ENCODE assay signal across 15 mouse cellular contexts in the genomic region with DNA sequence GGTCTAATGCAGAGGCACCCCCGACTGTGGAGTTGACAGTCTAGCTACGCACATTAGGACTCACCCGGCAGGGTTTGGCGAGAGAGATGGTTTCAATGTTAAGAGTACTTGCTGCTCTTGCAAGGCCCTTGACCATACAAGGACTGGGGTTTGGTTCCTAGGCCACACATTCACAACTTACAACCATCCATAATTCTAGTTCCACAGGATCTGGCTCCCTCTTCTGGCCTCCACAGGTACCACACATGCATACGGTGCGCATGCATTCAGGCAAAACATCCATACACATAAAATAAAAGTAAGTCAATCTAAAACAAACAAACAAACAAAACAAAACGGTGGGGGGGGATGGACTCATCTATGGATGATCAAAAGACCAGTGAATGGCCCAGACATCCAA. TPM values are rescaled to one million over a fixed set of nuclear protein-coding genes. Genes with fewer than 3 reads are reported as not detected.
DNase-seq lines count a peak whose midpoint lies in the region; ATAC-seq and TF ChIP-seq lines count a peak whose summit lies in the region.
"Had no signal": no experiment of that assay in that cellular context is flagged by ENCODE, and none has a peak within 500 bp of the region (broad histone marks: within the 10 kb centered on the region; RNA-seq: fewer than 3 reads in every experiment).

No protein-coding gene starts in this region.

- intact Hi-C loops in heart, postnatal 10 days (cut with DNase I) = no loop called here

- H3K4me3 ChIP-seq in liver, adult 2 months (ENCODE audit: insufficient read depth, low read depth, low read length) = no peak overlapping the region
- no peak overlapping the region for H3K4me3 ChIP-seq in CH12.LX (replicated peaks in 1 of 3; ENCODE audit: low read depth in 2 of 3, low read length in 2 of 3, poor library complexity in 1 of 3)
- H3K4me3 ChIP-seq: hindbrain, embryonic 10.5 days; lung, embryonic 15.5 days; midbrain, embryonic 12.5 days had no signal

- TF ChIP-seq CTCF in liver, adult 2 months (IDR thresholded peaks at IDR 0.05; ENCODE audit: low read depth, low read length) = peak; percentile 23; the same call in 1 of the 2 replicates
- TF ChIP-seq CTCF in CH12.LX (conservative IDR thresholded peaks at IDR 0.05 in 1 of 2, IDR thresholded peaks at IDR 0.05 in 1 of 2; ENCODE audit: low read depth in 2 of 2, low read length in 2 of 2) = peak; percentile 24 to 44; a peak in 2 of 4 replicates

- dilution Hi-C loops in CH12.LX (cut with MboI; ENCODE audit: extremely low pct_ligation_motif_present, extremely low pct_unique_long_range_greater_than_20kb, low sequenced_read_pairs) = no loop called here

- TF ChIP-seq RAD21 in CH12.LX (IDR thresholded peaks at IDR 0.05; ENCODE audit: low read depth, low read length) = peak; percentile 24

- no peak overlapping the region for H3K27ac ChIP-seq in liver, adult 2 months (replicated peaks; ENCODE audit: insufficient read depth, low read depth, low read length)
- no peak overlapping the region for H3K27ac ChIP-seq in CH12.LX (ENCODE audit: insufficient read depth, low read depth)
- H3K27ac ChIP-seq: hindbrain, embryonic 10.5 days; lung, embryonic 15.5 days; midbrain, embryonic 12.5 days had no signal

- 0 out of 2 replicates have a peak, but pooled peaks have one; percentile 42 for ATAC-seq in common myeloid progenitor, adult 5-6 weeks (replicated peaks; ENCODE audit: low read depth, poor library complexity, severe bottlenecking)

- in situ Hi-C loops in CH12.LX (cut with MboI; ENCODE audit: low pct_ligation_motif_present, low pct_unique_long_range_greater_than_20kb, low sequenced_read_pairs) = no loop called here

- DNase-seq in liver, adult 2 months (ENCODE audit: extremely low read depth, low read depth, low spot score) = no peak
- DNase-seq in liver (no peak), A20 (ENCODE audit: low read depth, low spot score) (peak; percentile 28), CH12.LX (ENCODE audit: extremely low read depth) (no peak)
- no peak for DNase-seq in urinary bladder, postnatal 36 days (ENCODE audit: low spot score in 2 of 2)
- DNase-seq in heart, postnatal 10 days = no peak
- DNase-seq: adrenal gland, postnatal 10 days; cerebellum, adult 18-20 months; embryo, embryonic 11 days; kidney, adult 8-10 months; layer of hippocampus, adult 9-11 months had no signal

- no peaks in the 10 kb centered on the region for H3K4me1 ChIP-seq in liver, adult 2 months (ENCODE audit: control insufficient read depth, insufficient read depth, low read length)
- no peaks in the 10 kb centered on the region; a peak in 1 of 4 replicates for H3K4me1 ChIP-seq in CH12.LX (ENCODE audit: control insufficient read depth in 1 of 2, insufficient read depth in 2 of 2)

- no peaks in the 10 kb centered on the region for H3K36me3 ChIP-seq in liver, adult 2 months (ENCODE audit: control insufficient read depth, insufficient read depth, low read length)
- H3K36me3 ChIP-seq in CH12.LX (replicated peaks in 1 of 2; ENCODE audit: control insufficient read depth in 1 of 2, insufficient read depth in 1 of 2, low read length in 1 of 2) = no peaks in the 10 kb centered on the region
- H3K36me3 ChIP-seq: hindbrain, embryonic 10.5 days; lung, embryonic 15.5 days; midbrain, embryonic 12.5 days had no signal

- no peak overlapping the region for H3K9ac ChIP-seq in liver, adult 2 months (ENCODE audit: low read depth, low read length)
- H3K9ac ChIP-seq in CH12.LX (ENCODE audit: insufficient read depth, low read depth) = no peak overlapping the region
- H3K9ac ChIP-seq: lung, embryonic 15.5 days; midbrain, embryonic 12.5 days had no signal

- TF ChIP-seq EP300 in CH12.LX (IDR thresholded peaks at IDR 0.05; ENCODE audit: low read length) = no peak

- TF ChIP-seq POLR2A in liver, adult 2 months (IDR thresholded peaks at IDR 0.05; ENCODE audit: extremely low read depth, insufficient read depth, low read length) = no peak
- no peak for TF ChIP-seq POLR2A in CH12.LX (IDR thresholded peaks at IDR 0.05; ENCODE audit: low read depth, low read length)

- H3K4me2 ChIP-seq in CH12.LX (ENCODE audit: insufficient read depth, low read depth, poor library complexity, severe bottlenecking) = no peak overlapping the region
- H3K4me2 ChIP-seq: lung, embryonic 15.5 days; midbrain, embryonic 12.5 days had no signal

- 88% methylated on average over 7 of the region's 7 CpGs for WGBS in liver, adult 2 months

- no peaks in the 10 kb centered on the region for H3K79me2 ChIP-seq in liver, adult 2 months (ENCODE audit: control insufficient read depth, insufficient read depth, low read length)
- H3K79me2 ChIP-seq in CH12.LX (replicated peaks; ENCODE audit: control insufficient read depth, extremely low read depth, insufficient read depth, poor library complexity, severe bottlenecking) = no peaks in the 10 kb centered on the region

- no peaks in the 10 kb centered on the region for H3K9me3 ChIP-seq in CH12.LX (replicated peaks; ENCODE audit: low read length)
- H3K9me3 ChIP-seq: hindbrain, embryonic 10.5 days; lung, embryonic 15.5 days; midbrain, embryonic 12.5 days had no signal

- peaks cover 8% of the 10 kb centered on the region for H3K27me3 ChIP-seq in liver, adult 2 months (ENCODE audit: control insufficient read depth, insufficient read depth, low read length)
- H3K27me3 ChIP-seq in CH12.LX (replicated peaks) = no peaks in the 10 kb centered on the region

TF ChIP-seq in CH12.LX, 34 proteins besides CTCF, POLR2A, EP300 and RAD21:
- TF ChIP-seq ZNF384 (IDR thresholded peaks at IDR 0.05; ENCODE audit: low read depth, low read length) (no peak), MYC (IDR thresholded peaks at IDR 0.05; ENCODE audit: low read depth, low read length) (no peak), MXI1 (IDR thresholded peaks at IDR 0.05; ENCODE audit: low read depth, low read length) (no peak), ZC3H11A (IDR thresholded peaks at IDR 0.05; ENCODE audit: low read depth, low read length) (no peak), CHD1 (IDR thresholded peaks at IDR 0.05; ENCODE audit: low read depth, low read length) (no peak), JUND (conservative IDR thresholded peaks at IDR 0.05; ENCODE audit: low read depth, low read length) (no peak), E2F4 (IDR thresholded peaks at IDR 0.05; ENCODE audit: insufficient replicate concordance, low read depth, low read length) (no peak), USF2 (conservative IDR thresholded peaks at IDR 0.05; ENCODE audit: low read depth, low read length) (no peak)
TF ChIP-seq in CH12.LX: peak in this region for 0.

RNA-seq across cellular contexts. Expression of a gene that starts 15.3 kb away (rescaled TPM):
- total RNA-seq in liver, adult 2 months (2014; rRNA removed) = not detected in 2 replicates
- not detected in 2 replicates for polyA plus RNA-seq in liver, adult 2 months (2012; rRNA removed)
- total RNA-seq in CH12.LX (2012; rRNA removed) (not detected in 2 replicates), CH12.LX (2014; rRNA removed) (not detected in 2 replicates)
- not detected in 2 replicates for polyA plus RNA-seq in CH12.LX (2012; ENCODE audit: insufficient read length, low read depth)
- total RNA-seq in common myeloid progenitor, adult 5-6 weeks (2017) = not detected in 2 replicates
- not detected for total RNA-seq in heart, postnatal 10 days (2021)

RNA-seq across cellular contexts. Expression of a gene that starts 18.4 kb away (rescaled TPM):
- total RNA-seq in liver, adult 2 months (2014; rRNA removed) = 5.0 and 7.9 TPM in 2 replicates
- polyA plus RNA-seq in liver, adult 2 months (2012; rRNA removed) = 3.3 and 3.8 TPM in 2 replicates
- total RNA-seq in CH12.LX (2012; rRNA removed) (2.2 and 2.4 TPM in 2 replicates), CH12.LX (2014; rRNA removed) (2.1 and 2.5 TPM in 2 replicates)
- 1.2 and 1.6 TPM in 2 replicates for polyA plus RNA-seq in CH12.LX (2012; ENCODE audit: insufficient read length, low read depth)
- 2.3 and 2.5 TPM in 2 replicates for total RNA-seq in common myeloid progenitor, adult 5-6 weeks (2017)
- 1 to 10 TPM; 2.7 to 3.4 TPM for total RNA-seq in heart, postnatal 10 days (2021)

RNA-seq across cellular contexts. Expression of a gene that starts 38.7 kb away (rescaled TPM):
- 0.09 and 0.20 TPM in 2 replicates for total RNA-seq in liver, adult 2 months (2014; rRNA removed)
- 0.17 and 0.24 TPM in 2 replicates for polyA plus RNA-seq in liver, adult 2 months (2012; rRNA removed)
- 2.1 and 3.6 TPM in 2 replicates for total RNA-seq in CH12.LX (2012; rRNA removed)
- 3.1 and 3.5 TPM in 2 replicates for total RNA-seq in CH12.LX (2014; rRNA removed)
- polyA plus RNA-seq in CH12.LX (2012; ENCODE audit: insufficient read length, low read depth) = 3.7 and 4.3 TPM in 2 replicates
- 1.5 and 3.6 TPM in 2 replicates for total RNA-seq in common myeloid progenitor, adult 5-6 weeks (2017)
- total RNA-seq in heart, postnatal 10 days (2021) = 1 to 10 TPM; 1.5 to 2.3 TPM

RNA-seq across cellular contexts. Expression of a gene that starts 40.9 kb away (rescaled TPM):
- 27.6 and 40.7 TPM in 2 replicates for total RNA-seq in liver, adult 2 months (2014; rRNA removed)
- polyA plus RNA-seq in liver, adult 2 months (2012; rRNA removed) = 3.8 and 4.6 TPM in 2 replicates
- total RNA-seq in CH12.LX (2012; rRNA removed) (113 and 131 TPM in 2 replicates), CH12.LX (2014; rRNA removed) (169 and 199 TPM in 2 replicates)
- 210 and 286 TPM in 2 replicates for polyA plus RNA-seq in CH12.LX (2012; ENCODE audit: insufficient read length, low read depth)
- total RNA-seq in common myeloid progenitor, adult 5-6 weeks (2017) = 202 and 252 TPM in 2 replicates
- total RNA-seq in heart, postnatal 10 days (2021) = 10 to 100 TPM; 43.7 to 53.7 TPM

RNA-seq across cellular contexts. Expression of a gene that starts 45.5 kb away (rescaled TPM):
- 39.5 and 42.6 TPM in 2 replicates for total RNA-seq in liver, adult 2 months (2014; rRNA removed)
- 24.1 and 26.8 TPM in 2 replicates for polyA plus RNA-seq in liver, adult 2 months (2012; rRNA removed)
- 29.8 and 30.6 TPM in 2 replicates for total RNA-seq in CH12.LX (2012; rRNA removed)
- 49.4 and 61.0 TPM in 2 replicates for total RNA-seq in CH12.LX (2014; rRNA removed)
- polyA plus RNA-seq in CH12.LX (2012; ENCODE audit: insufficient read length, low read depth) = 39.3 and 42.1 TPM in 2 replicates
- 28.6 and 41.6 TPM in 2 replicates for total RNA-seq in common myeloid progenitor, adult 5-6 weeks (2017)
- 100 to 1,000 TPM; 121 to 124 TPM for total RNA-seq in heart, postnatal 10 days (2021)
